Mouse (Mus musculus) cerebellum, adult 9-11 months (tissue): ENCODE data around the gene Pard3b.

ENCODE experiments used
- DNase-seq: peaks from one replicate; pipeline ENCODE4 v3.0.0; 2022

Gene Pard3b

DNA sequence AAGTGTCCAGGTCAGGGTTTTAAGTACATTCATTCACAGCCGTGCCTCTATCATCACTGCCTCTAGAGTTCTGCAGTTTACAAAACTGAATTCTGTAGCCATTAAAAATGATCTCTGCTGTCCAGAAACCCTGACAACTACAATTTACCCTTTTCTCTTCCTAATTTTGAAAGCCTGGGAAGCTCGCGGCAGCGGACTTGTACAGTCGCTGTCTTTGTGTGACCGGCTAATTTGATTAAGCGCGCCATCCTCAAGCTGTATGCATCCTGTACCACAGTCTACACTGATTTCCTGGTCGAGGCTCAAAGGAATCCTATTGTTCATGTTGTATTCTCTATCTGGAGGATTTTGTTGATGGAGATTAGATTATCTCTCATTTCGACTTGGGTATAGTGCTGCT is 448.8 kb downstream of the Pard3b start:
- DNase-seq, result no peak

DNA sequence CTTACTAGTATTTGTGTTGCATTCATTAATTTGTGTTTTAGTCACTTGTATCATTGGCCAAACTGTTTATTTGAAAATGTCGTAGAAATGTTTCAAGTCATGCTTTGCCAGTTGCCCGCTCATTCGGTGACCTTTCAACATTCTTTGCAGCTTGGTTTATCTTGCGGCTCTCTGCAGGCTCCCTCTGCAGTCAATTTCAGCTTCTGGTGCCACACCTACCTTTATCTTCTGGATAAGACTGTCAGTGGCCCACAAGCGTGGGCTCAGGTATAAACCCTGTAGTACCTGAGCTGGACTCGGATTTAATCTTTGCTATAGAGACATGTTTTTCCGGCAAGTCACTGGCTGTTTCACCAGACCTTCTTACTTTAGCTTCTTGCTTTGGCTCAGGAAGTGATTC is 456.3 kb downstream of the Pard3b start:
- no peak for DNase-seq

- DNase-seq, result no peak
These were observed 483.8 kb downstream of the Pard3b start for GRCm38 (mm10) chr1:62122426-62122825.

GRCm38 (mm10) chr1:62129186-62129585 is 490.6 kb downstream of the Pard3b start:
- no peak for DNase-seq

GRCm38 (mm10) chr1:62148134-62148533 is 509.5 kb downstream of the Pard3b start:
- no peak for DNase-seq

GRCm38 (mm10) chr1:62148786-62149185 is 510.2 kb downstream of the Pard3b start:
- DNase-seq, result no peak

GRCm38 (mm10) chr1:62155970-62156369 is 517.3 kb downstream of the Pard3b start:
- DNase-seq, result no peak

DNA sequence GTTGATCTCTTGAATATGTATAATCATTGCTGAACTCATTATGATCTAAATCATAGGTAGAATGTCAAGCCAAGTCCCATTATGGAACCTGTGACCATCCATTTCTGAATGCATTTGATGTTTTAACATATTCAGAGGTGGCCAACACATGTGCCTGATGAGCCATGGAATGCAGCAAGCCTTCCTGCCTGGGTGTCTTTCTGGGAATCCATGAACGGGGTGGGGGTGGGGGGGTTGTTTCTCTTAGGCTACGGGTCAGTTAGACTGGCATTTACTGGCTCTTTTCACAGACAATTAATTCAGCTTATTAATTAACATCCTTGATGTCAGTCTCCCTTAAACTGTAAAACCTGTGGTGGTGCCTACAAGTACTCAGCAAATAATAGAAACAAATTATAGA is 521.0 kb downstream of the Pard3b start:
- no peak for DNase-seq

DNA sequence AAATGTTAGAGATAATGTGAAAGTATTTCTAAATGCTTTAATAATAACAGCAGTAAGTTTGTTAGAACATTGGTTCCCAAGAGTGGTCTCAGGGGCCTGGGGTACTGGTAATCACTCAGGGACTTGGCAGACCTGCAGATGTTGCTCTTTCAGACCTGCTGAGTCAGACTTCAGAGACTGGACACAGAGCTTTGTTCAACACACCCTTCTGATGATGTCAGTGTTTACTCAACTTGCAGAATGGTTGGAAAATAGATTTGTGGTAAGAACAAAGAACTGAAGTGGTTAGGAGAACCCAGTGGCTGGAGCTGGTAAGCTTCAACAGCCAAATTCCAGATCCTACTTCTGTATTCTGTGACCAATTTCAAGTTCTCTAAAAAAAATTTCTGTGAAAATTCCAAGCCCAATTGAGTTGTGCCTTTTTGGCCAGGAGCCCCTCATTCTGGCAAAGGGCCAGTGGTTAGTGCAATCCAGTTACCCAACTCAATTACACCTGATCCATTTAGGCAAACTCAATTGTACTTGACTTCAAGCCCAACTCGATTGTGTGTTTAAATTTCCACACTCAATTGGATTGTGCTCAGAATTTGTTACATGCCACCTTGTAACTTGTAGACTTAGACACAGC is 536.5 kb downstream of the Pard3b start:
- DNase-seq, result no peak

GRCm38 (mm10) chr1:62181638-62182037 is 543.0 kb downstream of the Pard3b start:
- DNase-seq, result no peak

GRCm38 (mm10) chr1:62182634-62183033 is 544.0 kb downstream of the Pard3b start:
- no peak for DNase-seq

DNA sequence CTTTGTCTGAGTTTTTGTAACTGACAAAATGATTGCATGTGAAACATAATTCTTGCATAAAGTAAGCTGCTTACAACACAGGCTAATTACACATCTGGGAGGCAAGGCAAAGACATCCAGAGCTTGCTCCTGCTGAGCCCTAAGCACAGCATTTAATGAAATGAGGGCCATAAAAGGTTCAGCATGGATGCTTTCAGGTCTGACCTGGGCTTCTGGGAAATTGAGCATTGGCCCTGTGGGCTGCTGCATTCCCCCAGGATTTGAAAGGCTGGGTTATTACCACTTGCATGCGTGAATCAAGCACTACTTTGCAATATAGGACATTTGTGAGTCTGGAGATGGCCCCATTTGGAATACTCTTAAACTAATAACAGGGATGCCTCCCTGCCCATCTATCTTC is 552.2 kb downstream of the Pard3b start:
- no peak for DNase-seq

DNA sequence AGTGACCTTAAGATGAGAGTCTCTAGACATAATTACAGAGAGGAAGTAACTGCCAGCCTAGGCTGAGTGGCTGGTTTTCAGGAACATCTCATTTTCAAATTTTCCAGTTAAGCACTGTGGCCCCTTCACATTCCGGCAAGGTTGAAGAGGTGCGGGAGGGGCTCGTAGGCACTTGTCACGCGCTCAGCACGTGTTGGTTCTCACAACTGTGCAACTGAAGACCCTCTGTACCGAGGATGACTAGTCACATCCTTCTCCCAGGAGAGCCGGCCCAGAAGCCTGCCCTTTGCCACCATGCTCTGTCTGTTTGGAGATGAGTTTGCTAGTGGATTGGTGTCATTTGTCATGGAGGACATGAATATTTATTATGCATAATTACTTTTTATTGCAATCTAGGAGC is 558.9 kb downstream of the Pard3b start:
- DNase-seq, result no peak

DNA sequence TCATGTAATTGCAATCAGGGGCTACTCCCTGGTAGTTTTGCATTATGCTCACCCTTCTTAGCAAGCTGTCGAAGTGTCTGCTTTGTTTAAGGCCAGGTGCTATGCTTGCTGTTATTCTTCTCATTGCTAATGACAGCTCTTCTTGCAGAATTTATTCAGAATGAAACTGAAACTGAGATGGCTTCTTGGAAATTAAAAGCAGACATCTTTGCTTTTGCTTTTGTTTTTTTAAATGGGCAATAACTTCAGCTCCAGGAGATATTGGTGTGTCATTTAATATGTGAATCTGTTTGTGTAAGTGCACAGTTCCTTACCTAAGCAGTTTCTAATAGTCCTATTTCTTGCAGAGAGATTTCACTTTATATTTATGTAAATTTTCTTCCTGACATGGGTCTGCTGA is 562.3 kb downstream of the Pard3b start:
- DNase-seq, result no peak

GRCm38 (mm10) chr1:62201686-62202257 is 563.1 kb downstream of the Pard3b start:
- no peak for DNase-seq

DNA sequence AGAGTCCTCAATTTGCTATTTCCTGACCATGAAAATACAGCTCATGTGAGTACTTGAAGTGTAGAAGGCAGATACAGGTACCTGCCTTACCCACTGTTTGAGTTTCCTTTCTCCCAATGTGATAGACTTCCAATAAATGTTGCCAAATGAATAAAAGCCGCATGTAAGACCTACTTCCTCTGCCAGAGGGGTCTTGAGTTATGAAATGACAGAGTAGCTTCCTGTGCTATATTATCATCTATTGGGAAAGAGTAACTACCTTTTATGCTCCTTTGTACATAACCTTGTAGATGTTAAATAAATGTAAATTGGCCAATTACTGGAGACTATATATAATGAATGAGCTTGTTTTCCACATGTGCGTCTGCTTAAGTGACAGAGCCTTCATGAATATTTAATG is 574.7 kb downstream of the Pard3b start:
- DNase-seq, result no peak

- peak; percentile 40 for DNase-seq
These were observed 577.2 kb downstream of the Pard3b start for GRCm38 (mm10) chr1:62215842-62216241.

DNA sequence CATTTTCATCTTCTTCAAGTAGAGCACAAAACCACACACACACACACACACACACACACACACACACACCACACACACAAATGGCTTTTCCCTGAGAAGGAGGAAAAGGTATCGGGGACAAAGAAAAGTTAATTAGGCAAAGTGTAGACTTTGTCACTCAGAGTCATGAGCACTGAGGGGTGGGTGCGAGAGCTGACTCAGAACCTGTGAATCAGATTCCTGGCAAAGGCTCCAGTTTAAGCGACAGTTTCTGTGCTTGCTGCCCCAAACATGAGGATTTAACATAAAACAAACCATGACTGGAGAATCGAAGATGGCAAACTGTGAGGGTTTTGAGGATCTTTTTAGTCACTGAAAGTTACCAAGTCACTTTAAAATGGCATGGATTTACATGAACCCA is 577.9 kb downstream of the Pard3b start:
- no peak for DNase-seq

DNA sequence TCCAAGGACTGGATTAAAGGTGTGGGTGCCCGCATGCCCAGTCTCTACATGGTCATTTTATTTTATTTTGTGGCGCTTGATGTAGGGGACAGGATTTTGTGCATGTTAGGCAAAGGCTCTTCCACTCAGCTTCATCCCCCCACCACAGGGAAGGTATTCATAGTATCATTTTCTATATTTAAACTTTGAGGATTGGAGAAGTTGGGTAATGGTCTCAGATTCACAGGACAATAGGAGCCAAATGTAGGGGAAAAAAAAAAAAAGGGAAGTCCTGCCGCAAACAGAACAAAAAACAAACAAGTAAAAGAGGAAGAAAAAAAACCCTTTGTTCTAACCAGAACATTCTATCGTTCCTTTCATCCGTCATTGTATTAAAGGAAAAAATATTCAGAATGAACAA is 590.5 kb downstream of the Pard3b start:
- DNase-seq, result no peak

GRCm38 (mm10) chr1:62234039-62234438 is 595.4 kb downstream of the Pard3b start:
- DNase-seq, result no peak

DNA sequence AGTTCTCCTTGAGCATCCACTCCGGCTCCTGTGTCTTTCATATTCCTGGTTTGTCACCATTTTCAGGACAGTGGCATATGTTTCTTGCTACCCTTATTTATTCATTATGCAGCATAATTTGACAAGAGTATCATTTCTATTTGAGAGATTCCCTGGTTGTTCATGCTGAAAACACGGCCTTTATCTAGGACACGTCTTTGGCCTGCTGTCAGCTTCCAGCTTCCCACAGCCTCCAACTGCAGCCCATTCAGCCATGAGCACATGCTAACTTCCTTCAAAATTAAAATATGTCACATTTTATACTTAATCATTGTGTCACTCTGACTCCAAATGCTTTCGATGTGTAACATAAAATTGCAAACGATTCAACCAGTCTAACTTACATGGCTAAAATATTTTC is 596.5 kb downstream of the Pard3b start:
- no peak for DNase-seq

DNA sequence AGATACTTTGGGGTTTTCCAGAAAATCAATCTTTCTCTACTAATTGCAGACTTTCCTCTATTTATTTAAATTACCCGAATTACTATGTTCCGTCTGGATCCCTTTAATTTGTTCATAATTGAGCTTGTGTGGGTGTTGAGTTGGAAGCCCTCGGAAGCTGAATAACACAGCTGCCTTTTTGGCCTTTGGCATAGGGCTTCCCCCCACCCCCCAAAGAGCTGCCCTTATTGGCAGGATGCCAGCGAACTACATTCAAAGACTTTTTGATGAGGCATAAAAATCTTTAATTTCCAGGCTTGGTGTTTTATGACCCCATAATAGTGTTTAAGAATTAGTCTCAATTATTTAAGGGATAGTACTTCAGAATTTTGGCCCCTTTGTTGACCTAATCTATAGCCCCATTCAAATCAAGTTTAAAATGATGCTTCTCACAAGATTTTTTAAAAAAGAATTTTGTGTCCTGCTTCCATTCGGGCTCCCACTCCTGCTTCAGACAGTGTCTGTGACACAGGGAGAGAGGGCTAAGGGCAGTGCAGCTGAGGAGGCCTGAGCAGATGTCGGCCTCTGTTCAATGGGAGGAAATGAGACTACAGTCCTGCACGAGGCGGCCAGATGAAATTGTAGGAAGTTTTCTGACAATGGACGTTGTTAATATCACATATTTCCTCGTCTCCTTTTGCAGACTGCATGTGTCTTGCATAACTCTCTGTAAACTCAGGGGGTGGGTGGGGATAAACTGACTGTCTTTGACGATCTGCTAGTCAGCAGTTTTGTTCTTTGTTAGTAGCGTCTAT is 605.8 kb downstream of the Pard3b start:
- DNase-seq, result no peak

DNA sequence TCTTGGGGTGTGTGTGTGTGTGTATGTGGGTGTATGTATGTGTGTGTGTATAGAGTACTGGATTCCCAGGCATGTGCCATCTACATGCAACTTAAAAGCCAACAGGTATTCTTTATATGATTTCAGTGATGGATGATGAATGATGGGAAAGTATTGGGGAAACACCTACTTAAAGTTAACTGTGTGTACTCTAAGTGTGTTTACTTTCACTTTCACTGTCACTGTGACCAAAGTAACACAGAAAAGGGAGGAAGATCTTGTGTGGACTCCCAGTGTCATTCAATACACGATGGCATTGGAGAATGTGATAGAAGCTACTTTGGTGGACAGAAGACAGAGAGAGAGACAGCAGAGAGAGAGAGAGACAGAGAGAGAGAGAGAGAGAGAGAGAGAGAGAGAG is 613.8 kb downstream of the Pard3b start:
- no peak for DNase-seq

GRCm38 (mm10) chr1:62254316-62254715 is 615.7 kb downstream of the Pard3b start:
- no peak for DNase-seq
